Mouse (Mus musculus) heart, postnatal 0 days (tissue): ENCODE results near the gene Cadm2. TPM values are rescaled to one million over a fixed set of nuclear protein-coding genes. Genes with fewer than 3 reads are reported as not detected.

ENCODE experiments used
- ATAC-seq: fragments of 200-750 bp; cut with Nextera tagmentation; 2 replicates; pipeline ENCODE4 v1.8.0; 2017; ENCODE audit warnings: low read depth, moderate number of reproducible peaks, moderate library complexity; ENCODE audit not compliant: insufficient read depth
- DNase-seq: peaks from one replicate; pipeline ENCODE4 v3.0.0-alpha.2; 2016; ENCODE audit warnings: low spot score
- H3K27ac ChIP-seq: fragments of 300-500 bp; sonication (generic); 2 replicates; pipeline ENCODE4 v1.5.1; 2014; ENCODE audit warnings: low read depth, mild to moderate bottlenecking
- H3K27me3 ChIP-seq: fragments of 300-500 bp; sonication (generic); 2 replicates; pipeline ENCODE4 v1.6.1; 2014; ENCODE audit warnings: low read length, mixed read lengths; ENCODE audit not compliant: control insufficient read depth, insufficient read depth
- H3K36me3 ChIP-seq: fragments of 300-500 bp; sonication (generic); replicated peaks from 2 replicates; pipeline ENCODE4 v1.6.1; 2014; ENCODE audit warnings: low read length, mixed read lengths; ENCODE audit not compliant: control insufficient read depth, insufficient read depth
- H3K4me1 ChIP-seq: fragments of 300-500 bp; sonication (generic); 2 replicates; pipeline ENCODE4 v1.6.1; 2014; ENCODE audit warnings: antibody characterized with exemption; ENCODE audit not compliant: control insufficient read depth, insufficient read depth
- H3K4me2 ChIP-seq: fragments of 300-500 bp; sonication (generic); 2 replicates; pipeline ENCODE4 v1.6.1; 2014; ENCODE audit warnings: low read depth, mild to moderate bottlenecking, low read length, moderate library complexity
- H3K4me3 ChIP-seq: fragments of 300-500 bp; sonication (generic); 2 replicates; pipeline ENCODE4 v1.5.1; 2014; ENCODE audit warnings: low read depth, low read length
- H3K9ac ChIP-seq: fragments of 300-500 bp; sonication (generic); replicated peaks from 2 replicates; pipeline ENCODE4 v1.6.1; 2014; ENCODE audit warnings: low read depth, low read length, mixed read lengths
- H3K9me3 ChIP-seq: fragments of 300-500 bp; sonication (generic); replicated peaks from 2 replicates; pipeline ENCODE4 v1.6.1; 2016; ENCODE audit warnings: low read length; ENCODE audit not compliant: control insufficient read depth
- CTCF ChIP-seq: IDR thresholded peaks from 2 replicates; pipeline ENCODE4 v1.5.1; 2016; ENCODE audit warnings: antibody characterized with exemption, control low read depth, low read depth
- EP300 ChIP-seq: IDR thresholded peaks from 2 replicates; pipeline ENCODE4 v1.6.1; 2016; ENCODE audit warnings: antibody characterized with exemption, low read depth
- WGBS: fragments of 180-500 bp; shearing (Covaris S2); extraction: QIAGEN DNeasy Blood & Tissue Kit; methylation state at CpG from one replicate; pipeline ENCODE4 v1.1.7; 2014; 5-methylcytosine and 5-hydroxymethylcytosine counted together
- polyA plus RNA-seq: library from polyadenylated mRNA; unstranded; fragments of >200 nt; fragmentation: Nextera tagmentation; extraction: Ambion mirVana; gene quantifications from 2 replicates; pipeline ENCODE4 v1.2.1, GENCODE M21; 2015
- total RNA-seq: library from RNA; depleted of rRNA; stranded (reverse); fragments of >200 nt; gene quantifications from 2 replicates; pipeline ENCODE4 v1.2.3, GENCODE M21; 2014; ENCODE audit warnings: low replicate concordance

The Cadm2 gene
- total and polyA plus RNA-seq, 2 experiments from 2014 or later = 1.0 TPM; not detected in 1

DNA sequence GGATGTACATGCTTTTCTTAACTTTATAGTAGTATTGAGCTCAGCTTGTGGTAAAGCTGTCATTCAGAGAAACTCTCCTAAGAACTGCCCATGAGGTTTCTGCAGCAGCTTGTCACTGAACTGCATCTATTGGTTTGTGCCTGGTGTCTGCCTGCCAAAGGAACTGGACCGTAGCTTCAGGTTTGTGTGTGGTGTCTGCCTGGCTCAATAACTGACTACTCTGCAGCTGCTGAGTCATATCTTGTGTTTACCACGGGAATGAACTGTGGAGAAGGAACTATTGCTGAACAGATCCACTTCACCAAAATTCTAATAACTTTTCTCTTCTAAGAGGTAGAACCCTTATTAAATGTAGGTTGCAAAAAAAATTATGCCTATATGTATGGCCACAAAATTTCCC is 603.0 kb downstream of the Cadm2 start:
- TF ChIP-seq EP300 = no peak
- no peak for TF ChIP-seq CTCF
- no peak for DNase-seq
- Histone ChIP-seq H3K4me3 (no peak overlapping the region), H3K9ac (no peak overlapping the region), H3K4me1 (no peaks in the 10 kb centered on the region), H3K27ac (no peak overlapping the region), H3K27me3 (no peaks in the 10 kb centered on the region), H3K9me3 (no peaks in the 10 kb centered on the region), H3K4me2 (no peak overlapping the region), H3K36me3 (no peaks in the 10 kb centered on the region)
- ATAC-seq = no peak
- 67% methylated on average over 2 of the region's 2 CpGs for WGBS

DNA sequence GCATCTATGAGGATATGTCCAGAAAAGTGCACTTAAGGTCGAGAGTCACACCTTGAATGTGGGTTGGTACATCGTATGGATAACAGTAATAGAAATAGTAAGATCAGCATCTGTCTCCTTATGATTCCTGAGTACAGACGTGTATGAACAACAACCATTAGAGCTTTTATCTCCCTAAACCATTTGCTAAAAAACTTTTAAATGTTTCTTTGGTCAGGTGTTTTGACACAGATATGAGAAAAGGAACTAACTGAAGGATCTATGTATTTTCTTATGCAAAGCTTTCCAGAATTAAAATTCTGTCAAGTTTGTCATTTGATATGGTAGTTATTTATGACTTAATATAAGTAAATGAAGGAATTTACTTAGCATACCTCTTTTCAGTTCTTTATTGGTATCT is 617.5 kb downstream of the Cadm2 start:
- no peak overlapping the region for H3K9ac ChIP-seq
- no peaks in the 10 kb centered on the region for H3K4me1 ChIP-seq
- no peak for ATAC-seq
- no peaks in the 10 kb centered on the region for H3K9me3 ChIP-seq
- no peaks in the 10 kb centered on the region for H3K27me3 ChIP-seq
- TF ChIP-seq CTCF (no peak), EP300 (no peak)
- WGBS = 63% methylated on average over 3 of the region's 3 CpGs
- no peak overlapping the region for H3K4me3 ChIP-seq
- H3K27ac ChIP-seq = no peak overlapping the region
- H3K4me2 ChIP-seq = no peak overlapping the region
- no peaks in the 10 kb centered on the region for H3K36me3 ChIP-seq
- DNase-seq = no peak

DNA sequence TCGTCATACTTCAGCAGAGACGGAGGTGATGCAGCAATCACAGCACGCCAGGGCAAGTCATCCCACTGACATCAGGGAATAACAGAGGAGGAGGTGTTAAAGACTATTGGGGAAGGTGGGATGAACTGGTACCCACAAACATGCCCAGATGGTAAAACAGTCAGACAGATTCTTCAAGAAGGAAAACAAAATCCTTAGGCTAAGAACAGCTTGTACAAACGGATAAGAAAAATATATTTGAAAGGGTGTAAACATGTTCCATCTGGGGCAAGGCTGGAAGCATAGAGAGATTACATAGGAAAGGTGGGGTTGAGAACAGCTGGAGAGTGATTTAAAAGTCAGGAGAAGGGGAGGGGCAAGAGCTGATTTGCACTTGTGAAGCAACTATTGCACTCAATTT is 619.0 kb downstream of the Cadm2 start:
- Histone ChIP-seq H3K4me2 (no peak overlapping the region), H3K9me3 (no peaks in the 10 kb centered on the region), H3K4me1 (no peaks in the 10 kb centered on the region), H3K27me3 (no peaks in the 10 kb centered on the region), H3K27ac (no peak overlapping the region), H3K4me3 (no peak overlapping the region), H3K36me3 (no peaks in the 10 kb centered on the region), H3K9ac (no peak overlapping the region)
- ATAC-seq = no peak
- DNase-seq = no peak
- WGBS = 45% methylated on average over 4 of the region's 4 CpGs
- TF ChIP-seq CTCF = no peak
- no peak for TF ChIP-seq EP300

DNA sequence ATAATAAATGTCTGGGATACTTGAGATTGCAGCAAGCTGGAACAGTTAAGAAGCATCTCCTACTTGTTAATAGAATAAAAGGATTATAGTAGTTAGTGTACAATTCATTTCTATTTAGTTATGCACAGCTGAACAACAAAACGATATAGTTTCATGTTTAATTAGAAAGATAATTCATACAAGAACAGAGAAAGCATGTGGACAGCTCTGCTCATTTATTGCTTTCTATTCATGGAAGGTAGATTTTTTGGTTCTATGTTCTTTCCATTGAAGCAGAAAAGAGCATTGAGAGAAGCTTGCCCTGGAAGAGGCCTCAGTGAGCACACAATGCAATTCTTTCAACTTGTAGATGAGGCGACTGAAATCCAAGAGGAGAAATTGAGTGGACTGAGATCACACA is 623.2 kb downstream of the Cadm2 start:
- DNase-seq = no peak
- H3K4me1 ChIP-seq = no peaks in the 10 kb centered on the region
- no peak overlapping the region for H3K4me3 ChIP-seq
- H3K27ac ChIP-seq = no peak overlapping the region
- ATAC-seq = no peak
- H3K4me2 ChIP-seq = no peak overlapping the region
- WGBS = 73% methylated on average over 2 of the region's 2 CpGs
- no peak for TF ChIP-seq EP300
- no peak overlapping the region for H3K9ac ChIP-seq
- no peaks in the 10 kb centered on the region for H3K27me3 ChIP-seq
- H3K36me3 ChIP-seq = no peaks in the 10 kb centered on the region
- no peaks in the 10 kb centered on the region for H3K9me3 ChIP-seq

DNA sequence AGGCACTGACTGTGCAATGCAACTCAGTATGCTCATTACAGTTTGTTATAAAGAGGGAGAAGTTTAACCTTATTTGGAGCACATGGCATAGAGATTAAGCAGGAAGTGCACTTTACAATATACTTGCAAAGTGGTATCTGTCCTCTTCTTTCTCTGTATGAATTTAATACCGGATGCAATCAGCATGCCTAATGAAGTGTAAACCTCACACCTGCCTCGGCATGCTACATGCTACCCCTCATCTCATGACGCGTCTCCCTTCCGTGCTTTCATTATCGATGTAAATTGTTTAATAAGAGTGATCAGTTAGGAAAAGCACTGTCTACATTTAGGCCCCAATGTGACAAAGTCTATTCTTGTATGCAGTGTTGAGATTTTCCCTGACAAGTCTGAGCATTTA is 633.0 kb downstream of the Cadm2 start:
- no peaks in the 10 kb centered on the region for H3K27me3 ChIP-seq
- DNase-seq = no peak
- TF ChIP-seq CTCF = no peak
- TF ChIP-seq EP300 = no peak
- H3K4me3 ChIP-seq = no peak overlapping the region
- H3K4me1 ChIP-seq = no peaks in the 10 kb centered on the region
- no peak overlapping the region for H3K27ac ChIP-seq
- no peak overlapping the region for H3K9ac ChIP-seq
- no peaks in the 10 kb centered on the region for H3K9me3 ChIP-seq
- 85% methylated on average over 6 of the region's 6 CpGs for WGBS
- no peak for ATAC-seq
- no peaks in the 10 kb centered on the region for H3K36me3 ChIP-seq
- H3K4me2 ChIP-seq = no peak overlapping the region

DNA sequence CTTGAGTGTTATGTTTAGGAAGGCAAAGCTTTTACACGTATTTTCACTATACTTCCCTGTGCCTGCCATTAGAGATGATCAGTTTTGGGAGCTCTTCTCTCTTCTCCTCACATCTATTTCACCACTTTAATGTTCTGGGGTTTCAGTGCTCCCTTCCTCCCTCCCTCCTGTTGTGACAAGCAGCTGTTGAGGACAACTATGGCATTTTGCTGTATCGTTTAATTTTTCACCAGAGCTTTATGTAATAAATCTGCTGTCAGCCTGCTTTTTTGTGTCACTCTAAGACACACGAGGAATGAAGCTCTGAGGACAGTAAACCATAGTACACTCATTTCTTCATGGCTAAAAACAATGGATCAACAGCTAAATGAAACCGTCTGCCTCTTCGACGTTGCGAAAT is 633.8 kb downstream of the Cadm2 start:
- no peak for DNase-seq
- H3K4me2 ChIP-seq = no peak overlapping the region
- H3K9ac ChIP-seq = no peak overlapping the region
- H3K4me1 ChIP-seq = no peaks in the 10 kb centered on the region
- H3K36me3 ChIP-seq = no peaks in the 10 kb centered on the region
- no peak overlapping the region for H3K27ac ChIP-seq
- H3K4me3 ChIP-seq = no peak overlapping the region
- ATAC-seq = no peak
- no peak for TF ChIP-seq CTCF
- no peak for TF ChIP-seq EP300
- H3K9me3 ChIP-seq = no peaks in the 10 kb centered on the region
- H3K27me3 ChIP-seq = no peaks in the 10 kb centered on the region
- WGBS = 69% methylated on average over 7 of the region's 7 CpGs
